Mouse (Mus musculus): Measurements from ENCODE around the gene Calhm4.

Calhm4 gene

DNA sequence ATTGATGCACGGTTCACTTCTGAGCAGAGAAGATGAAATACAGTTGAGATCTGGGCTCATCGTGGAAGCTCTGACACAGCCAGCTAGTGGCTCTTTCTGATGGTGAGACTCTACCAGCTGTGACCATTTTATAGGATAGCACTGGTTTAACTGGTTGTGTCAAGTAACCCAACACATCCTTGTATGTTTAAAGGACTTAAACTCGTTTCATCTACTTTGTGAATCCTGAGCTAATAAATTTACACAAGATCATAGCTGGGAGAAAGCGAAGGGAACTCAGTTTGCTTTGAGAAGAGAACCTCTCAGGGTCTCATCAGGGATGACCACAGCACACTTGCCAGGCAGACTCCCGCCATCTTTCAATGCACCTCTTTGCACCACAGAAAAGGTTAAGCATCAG, at the start of gene Calhm4:
TSS of gene Calhm4 (minus strand) at position 101 of the 400 bp plus-strand sequence.
- no peak for DNase-seq (ENCODE audit: extremely low spot score, low read depth, low spot score)

DNA sequence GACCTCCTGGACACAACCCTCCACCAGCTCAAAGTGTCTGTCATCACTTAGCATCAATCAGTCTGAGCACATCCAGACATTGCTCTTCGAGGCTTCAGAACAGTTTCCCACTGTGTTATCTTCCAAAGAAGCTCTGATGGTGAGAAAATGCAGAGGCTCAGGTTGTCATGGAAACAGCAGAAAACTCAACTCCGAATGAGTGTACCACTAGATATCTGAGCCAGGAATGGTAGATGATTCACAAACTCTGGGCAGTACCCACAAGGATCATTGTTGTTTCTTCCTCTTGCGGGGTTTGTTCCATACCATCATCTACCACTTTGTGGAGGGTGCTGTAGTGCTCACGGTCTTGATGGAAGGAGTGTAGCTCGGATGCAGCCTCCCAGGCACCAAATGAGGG, 47.8 kb upstream of the Calhm4 start:
- DNase-seq (ENCODE audit: extremely low spot score, low read depth, low spot score), result no peak

- DNase-seq (ENCODE audit: extremely low spot score, low read depth, low spot score), result no peak
Measured at GRCm38 (mm10) chr10:34090481-34090880, 46.4 kb upstream of the Calhm4 start.

DNA sequence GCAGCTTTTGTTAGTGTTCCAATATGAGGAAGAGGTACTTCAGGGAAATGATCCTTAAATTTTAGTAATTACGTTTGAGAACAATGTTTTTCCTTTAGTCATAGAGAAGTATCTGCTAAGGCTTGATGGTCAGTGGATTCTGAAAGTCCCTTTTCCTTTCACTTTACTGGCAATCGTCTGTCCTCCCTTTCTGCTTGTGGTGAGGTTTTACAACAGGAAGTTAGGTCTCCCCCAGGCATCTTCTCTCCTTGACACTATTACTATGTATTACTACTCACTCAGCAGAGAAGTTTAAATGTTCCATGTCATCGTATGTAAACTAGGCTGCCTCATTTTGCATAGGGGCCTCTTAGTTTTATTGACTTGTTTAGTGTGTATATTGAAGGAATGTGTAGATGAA, 45.4 kb upstream of the Calhm4 start:
- no peak for DNase-seq (ENCODE audit: extremely low spot score, low read depth, low spot score)

GRCm38 (mm10) chr10:34088515-34088914, 44.4 kb upstream of the Calhm4 start:
- no peak for DNase-seq (ENCODE audit: extremely low spot score, low read depth, low spot score)

DNA sequence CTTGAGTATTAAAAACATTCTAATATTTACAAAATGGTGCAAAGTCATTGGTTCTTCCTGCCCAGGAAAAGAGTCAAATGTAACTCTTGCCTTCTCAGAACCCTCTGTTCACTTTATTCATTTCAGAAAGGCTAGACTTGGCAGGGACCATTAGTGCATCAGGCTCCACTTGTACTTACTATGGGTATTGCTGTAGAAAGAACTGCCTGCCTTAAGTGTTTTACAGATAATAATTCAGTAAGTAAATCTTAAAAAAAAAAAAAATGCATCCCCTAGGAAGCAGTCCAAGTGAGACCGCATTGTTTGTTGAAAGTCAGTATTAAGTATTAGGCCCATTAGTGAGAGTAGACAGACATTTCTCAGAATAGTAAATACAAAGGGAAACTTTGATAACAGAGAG, 42.4 kb upstream of the Calhm4 start:
- DNase-seq (ENCODE audit: extremely low spot score, low read depth, low spot score), result no peak

DNA sequence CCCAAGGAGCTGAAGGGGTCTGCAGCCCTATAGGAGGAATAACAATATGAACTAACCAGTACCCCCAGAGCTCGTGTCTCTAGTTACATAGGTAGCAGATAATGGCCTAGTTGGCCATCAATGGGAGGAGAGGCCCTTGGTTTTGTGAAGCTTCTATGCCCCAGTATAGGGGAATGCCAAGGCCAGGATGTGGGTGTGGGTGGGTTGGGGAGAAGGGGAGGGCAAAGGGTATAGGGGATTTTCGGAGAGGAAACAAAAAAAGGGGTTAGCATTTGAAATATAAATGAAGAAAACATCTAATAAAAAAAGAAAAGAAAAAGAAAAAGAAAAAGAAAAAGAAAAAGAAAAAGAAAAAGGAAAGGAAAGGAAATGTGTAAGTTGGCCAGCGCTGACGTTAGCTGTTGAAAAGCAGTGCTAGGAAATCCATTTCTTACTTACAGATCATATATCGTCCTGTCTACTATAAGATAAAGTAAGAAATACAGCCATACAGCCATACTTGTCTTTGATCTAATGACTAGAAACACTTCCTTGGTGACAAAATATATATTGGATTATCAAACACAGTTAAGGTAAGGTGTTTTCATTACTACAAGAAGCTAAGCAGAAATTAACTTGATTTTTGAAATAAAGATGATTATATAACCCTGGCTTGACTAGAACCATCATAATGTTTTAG, 30.6 kb upstream of the Calhm4 start:
- DNase-seq (ENCODE audit: extremely low spot score, low read depth, low spot score), result no peak

- DNase-seq (ENCODE audit: extremely low spot score, low read depth, low spot score), result no peak
Measured at GRCm38 (mm10) chr10:34071650-34072049, 27.5 kb upstream of the Calhm4 start.

DNA sequence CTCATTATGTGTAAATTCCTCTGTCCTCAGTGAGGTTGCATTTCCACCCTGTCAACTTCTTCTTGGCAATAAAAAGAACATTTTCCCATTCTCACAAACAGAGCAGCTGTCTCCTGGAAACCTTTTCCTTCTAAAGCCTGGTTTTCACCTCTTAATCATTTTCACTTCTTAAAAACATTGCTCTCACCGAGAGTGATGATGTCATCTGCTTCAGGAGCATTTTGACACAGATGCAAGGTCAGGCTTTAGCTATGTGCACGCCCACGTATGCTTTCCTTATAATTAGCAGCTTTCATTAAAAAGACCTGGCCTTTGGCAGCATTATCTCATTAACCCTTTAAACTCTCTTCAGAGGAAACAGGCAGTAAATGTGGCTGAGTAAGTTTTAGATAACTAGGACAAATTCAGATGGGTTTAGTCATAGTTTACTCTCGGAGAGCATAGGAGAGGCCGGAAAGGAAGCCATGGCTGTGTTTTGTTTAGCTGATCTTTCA, 26.9 kb upstream of the Calhm4 start:
- DNase-seq (ENCODE audit: extremely low spot score, low read depth, low spot score), result no peak

DNA sequence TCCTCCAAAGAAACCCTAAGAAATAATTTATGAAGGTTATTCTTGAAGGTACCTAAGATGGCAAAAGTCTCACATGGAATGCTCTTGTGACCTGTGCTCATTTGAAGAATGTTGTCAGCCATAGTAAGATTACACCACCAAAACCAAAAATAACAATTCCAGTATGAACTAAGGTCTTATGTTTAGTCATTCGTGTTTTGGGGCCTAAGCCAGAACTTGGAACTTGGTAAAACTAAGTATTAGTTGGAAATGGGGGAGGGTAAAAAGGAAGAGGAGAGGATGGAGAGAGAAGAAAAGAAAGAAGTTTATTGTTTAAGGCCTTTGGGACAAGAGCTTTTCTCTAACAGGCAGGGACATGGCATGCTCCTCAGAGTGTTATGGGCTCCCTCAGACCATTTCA, 25.5 kb upstream of the Calhm4 start:
- DNase-seq (ENCODE audit: extremely low spot score, low read depth, low spot score), result no peak

GRCm38 (mm10) chr10:34066591-34066990, 22.5 kb upstream of the Calhm4 start:
- no peak for DNase-seq (ENCODE audit: extremely low spot score, low read depth, low spot score)

DNA sequence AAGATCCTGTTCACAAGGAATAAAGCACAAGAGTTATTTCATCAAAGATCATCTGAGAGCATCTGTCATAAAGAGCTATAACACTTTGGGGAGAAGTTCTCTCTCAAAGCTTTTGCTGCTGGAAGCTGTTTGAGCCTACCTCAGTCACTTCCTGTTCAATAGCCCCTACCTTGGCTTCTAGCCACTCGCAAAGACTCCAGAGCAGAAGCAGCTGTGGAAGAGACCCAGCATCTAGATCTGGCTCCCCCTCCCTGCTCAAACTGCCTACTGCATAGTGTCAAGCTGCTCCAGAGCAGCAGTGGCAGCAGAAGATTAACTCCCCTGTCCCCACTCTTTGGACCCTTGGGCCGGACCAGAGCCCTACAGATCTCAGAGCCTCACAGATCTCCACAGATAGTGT, 9.9 kb upstream of the Calhm4 start:
- DNase-seq (ENCODE audit: extremely low spot score, low read depth, low spot score), result no peak

DNA sequence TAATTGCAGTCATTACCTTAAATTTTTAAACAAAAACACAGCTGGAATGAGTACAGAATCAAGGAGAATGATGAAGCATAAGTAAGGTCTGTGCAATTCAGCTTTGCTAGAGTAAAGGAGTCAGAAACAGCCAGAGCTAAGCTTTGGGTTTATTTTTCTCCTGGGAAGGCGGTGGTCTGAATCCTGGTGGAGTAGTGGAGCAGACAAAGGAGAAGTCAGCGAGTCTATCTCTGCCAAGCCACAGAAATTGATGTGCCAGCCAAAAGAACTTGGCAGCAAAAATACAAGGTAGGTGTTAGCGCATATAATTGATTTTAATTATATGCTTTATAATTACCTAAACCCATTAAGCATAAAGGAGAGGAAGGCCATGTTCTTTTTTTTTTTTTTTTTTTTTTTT, 6.7 kb downstream of the Calhm4 start, which contains the start of gene Trappc3l:
TSS of gene Trappc3l (plus strand) at position 197 of the 400 bp plus-strand sequence.
- DNase-seq (ENCODE audit: extremely low spot score, low read depth, low spot score), result no peak

DNA sequence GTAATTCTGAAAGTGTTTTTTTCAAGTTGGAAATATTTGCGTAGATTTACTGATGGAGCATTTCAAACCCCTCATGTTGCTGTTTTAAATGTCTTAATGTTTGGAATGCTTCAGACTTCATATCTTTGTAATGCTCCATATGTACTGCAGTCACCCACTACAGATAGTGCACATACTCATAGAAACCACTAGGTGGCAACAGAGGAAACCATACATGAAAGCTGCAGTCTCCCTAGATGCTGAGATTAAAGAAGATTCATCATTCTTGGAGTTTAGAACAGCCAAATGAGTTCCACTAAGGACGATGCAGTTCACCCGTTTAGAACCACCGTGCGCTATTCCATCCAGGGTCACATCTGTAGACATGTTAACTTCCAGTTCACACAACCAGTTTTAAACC, 7.5 kb downstream of the Calhm4 start:
- DNase-seq (ENCODE audit: extremely low spot score, low read depth, low spot score), result no peak

DNA sequence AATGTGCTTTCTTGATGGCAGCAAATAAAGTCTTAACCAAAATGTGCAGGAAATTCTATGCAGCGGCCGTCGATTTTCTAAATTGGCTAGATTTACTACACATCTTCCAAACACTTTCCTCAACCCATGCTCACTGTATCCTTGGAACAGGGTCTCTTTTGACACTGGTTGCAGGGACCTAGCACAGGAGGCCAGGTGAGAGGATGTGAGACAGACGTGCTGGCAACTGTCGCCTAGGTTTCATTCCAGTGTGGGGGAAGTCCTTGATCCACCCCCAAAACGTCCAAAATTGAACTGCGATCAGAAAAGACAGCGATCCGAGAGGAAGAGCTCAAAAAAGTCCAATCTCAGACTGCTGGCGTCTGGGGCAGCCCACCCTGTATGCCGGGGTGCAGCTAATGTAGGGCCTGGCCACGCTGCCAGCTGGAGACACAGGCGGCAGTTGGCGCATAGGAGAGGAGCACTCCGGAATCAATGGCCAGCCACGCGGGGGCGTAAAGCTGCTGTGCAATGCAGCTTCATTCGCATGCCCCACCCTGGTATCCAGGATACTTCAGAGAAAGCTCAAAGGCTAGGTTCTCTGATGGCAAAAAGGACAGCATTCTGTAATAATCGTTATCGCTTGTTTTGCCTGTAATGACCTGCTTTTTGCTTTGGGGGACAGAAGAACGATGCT, 10.3 kb downstream of the Calhm4 start:
- DNase-seq (ENCODE audit: extremely low spot score, low read depth, low spot score), result no peak

DNA sequence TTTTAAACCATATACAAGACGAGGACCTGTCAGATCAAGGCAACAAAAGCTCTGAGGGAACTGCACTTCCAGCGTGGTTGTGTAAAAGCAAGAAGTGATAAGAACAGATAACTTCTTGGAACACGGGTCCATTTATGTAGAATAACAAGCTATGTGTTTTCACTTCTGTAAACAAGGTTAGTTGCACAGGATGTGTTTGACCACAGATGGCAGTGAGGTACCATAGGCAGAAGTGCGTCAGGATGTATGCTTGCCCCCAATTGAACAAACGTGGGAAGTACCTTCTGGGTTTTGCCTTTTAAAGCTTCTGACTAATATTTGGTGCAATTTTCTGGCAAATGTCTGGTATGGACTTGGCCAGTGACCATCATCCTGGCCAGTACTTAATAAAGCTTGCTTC, 13.8 kb downstream of the Calhm4 start:
- DNase-seq (ENCODE audit: extremely low spot score, low read depth, low spot score), result no peak

DNA sequence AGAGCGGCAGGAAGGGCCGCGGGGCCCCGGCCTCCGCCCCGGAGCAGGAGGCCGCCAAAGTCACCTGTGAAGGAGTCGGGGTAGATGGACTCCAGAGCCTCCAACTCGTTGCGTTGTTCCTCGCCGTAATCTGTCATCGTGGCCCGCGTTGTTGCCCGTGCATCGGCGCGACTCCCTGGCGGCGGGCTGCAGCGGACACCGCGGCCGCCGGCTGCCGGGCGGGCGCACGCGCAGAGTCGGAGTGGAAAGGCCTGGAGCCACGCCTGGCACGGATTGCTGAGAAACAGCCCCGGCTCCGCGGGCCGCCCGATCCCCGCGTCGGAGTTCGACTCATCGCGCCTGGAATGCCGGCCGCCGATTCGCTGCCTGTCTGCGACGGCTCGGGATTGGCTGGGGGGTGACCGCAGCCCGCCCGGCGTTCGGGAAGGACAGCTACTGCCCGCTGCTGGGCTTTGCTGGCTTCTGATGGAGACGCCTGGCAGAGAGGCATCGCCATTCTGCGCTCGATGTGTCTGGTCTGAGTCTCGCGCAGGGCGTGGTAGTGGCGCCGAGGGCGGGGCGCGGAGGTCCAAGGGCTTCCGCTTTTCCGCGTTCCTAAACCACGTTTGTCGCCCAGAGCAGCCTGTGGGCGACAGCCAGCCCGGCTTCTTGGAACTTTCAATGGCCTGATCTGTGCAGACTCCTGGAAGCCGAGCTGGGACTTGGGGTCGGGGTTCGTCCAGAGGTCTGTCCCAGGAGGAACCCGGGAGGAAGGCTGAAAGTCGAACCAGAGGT, 24.6 kb downstream of the Calhm4 start, which contains the start of gene Rwdd1:
TSS of gene Rwdd1 (minus strand) at position 323 of the 774 bp plus-strand sequence.
- peak; percentile 86 for DNase-seq (ENCODE audit: extremely low spot score, low read depth, low spot score)

GRCm38 (mm10) chr10:34018746-34019301, 25.3 kb downstream of the Calhm4 start:
- DNase-seq (ENCODE audit: extremely low spot score, low read depth, low spot score), result no peak

GRCm38 (mm10) chr10:34013241-34013640, 30.9 kb downstream of the Calhm4 start:
- no peak for DNase-seq (ENCODE audit: extremely low spot score, low read depth, low spot score)

DNA sequence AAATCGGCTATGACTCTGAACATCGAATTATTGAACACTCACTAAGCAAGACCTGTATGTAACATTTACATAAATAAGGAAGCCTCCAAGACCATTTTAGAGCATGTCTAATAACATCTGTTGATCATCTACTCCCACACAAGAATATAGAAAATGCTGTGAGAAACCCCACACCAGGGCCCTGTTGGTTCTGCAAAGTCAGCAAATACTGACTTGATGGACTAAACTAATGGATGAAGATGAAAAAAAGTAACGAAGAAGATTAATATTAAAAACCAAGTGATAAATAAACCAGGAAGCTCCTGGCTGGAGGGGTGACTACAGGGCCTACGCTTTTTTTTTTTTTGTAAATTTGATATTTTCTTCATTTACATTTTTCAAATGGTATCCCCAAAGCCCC, 31.5 kb downstream of the Calhm4 start:
- DNase-seq (ENCODE audit: extremely low spot score, low read depth, low spot score), result no peak

DNA sequence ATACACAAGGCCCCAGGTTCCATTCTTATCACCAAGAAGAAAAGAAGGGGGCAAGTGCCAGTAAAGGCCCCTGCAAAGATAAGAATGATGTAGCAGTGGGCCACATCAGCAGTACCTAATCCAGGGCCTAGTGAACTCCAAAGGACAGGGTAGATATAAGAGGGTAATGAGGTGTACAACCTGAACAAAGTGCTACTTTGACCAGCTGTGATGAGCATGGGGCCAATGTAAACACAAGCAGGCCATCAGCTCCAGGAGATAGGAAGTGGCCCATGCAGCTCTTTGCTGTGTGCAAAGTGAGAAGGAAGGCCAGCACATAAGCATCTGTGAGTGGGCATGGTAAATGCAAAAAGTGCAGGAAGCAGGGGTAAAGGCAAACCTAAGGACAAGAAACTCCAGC, 45.7 kb downstream of the Calhm4 start:
- no peak for DNase-seq (ENCODE audit: extremely low spot score, low read depth, low spot score)

Measured in hindlimb bud, embryonic 11.5 days (tissue).